Mouse (Mus musculus) ES-Bruce4 (cell line): ENCODE results near the gene Zeb2. TPM values are rescaled to one million over a fixed set of nuclear protein-coding genes. Genes with fewer than 3 reads are reported as not detected.
"Not testable (repeated sequence)": the region's sequence is repeated elsewhere in the genome, so short reads cannot be mapped to it uniquely, and the experiment has no call there.

ENCODE experiments used
- H3K27ac ChIP-seq: 2 replicates; pipeline ENCODE4 v1.5.1; 2012; ENCODE audit warnings: low read length, inconsistent platforms; ENCODE audit not compliant: insufficient read depth
- H3K27me3 ChIP-seq: 2 replicates; pipeline ENCODE4 v1.6.1; 2012; ENCODE audit warnings: mild to moderate bottlenecking, low read length, inconsistent platforms; ENCODE audit not compliant: control insufficient read depth, poor library complexity, insufficient read depth, severe bottlenecking
- H3K36me3 ChIP-seq: 2 replicates; pipeline ENCODE4 v1.6.1; 2012; ENCODE audit warnings: inconsistent platforms, mild to moderate bottlenecking, low read length, moderate library complexity; ENCODE audit not compliant: control insufficient read depth, poor library complexity, insufficient read depth, severe bottlenecking
- H3K4me1 ChIP-seq: one replicate; pipeline ENCODE4 v1.8.1; 2011; ENCODE audit warnings: low read length; ENCODE audit not compliant: control insufficient read depth, insufficient read depth
- H3K4me3 ChIP-seq: 2 replicates; pipeline ENCODE4 v1.5.1; 2011; ENCODE audit warnings: low read depth, mild to moderate bottlenecking, low read length
- H3K9ac ChIP-seq: 2 replicates; pipeline ENCODE4 v1.6.1; 2012; ENCODE audit warnings: low read depth, mild to moderate bottlenecking, inconsistent platforms; ENCODE audit not compliant: poor library complexity, severe bottlenecking
- H3K9me3 ChIP-seq: replicated peaks from 2 replicates; pipeline ENCODE4 v1.6.1; 2012; ENCODE audit warnings: mild to moderate bottlenecking, low read length, inconsistent platforms; ENCODE audit not compliant: control insufficient read depth, poor library complexity, insufficient read depth, severe bottlenecking
- CTCF ChIP-seq: IDR thresholded peaks from one replicate; pipeline ENCODE4 v1.8.1; 2011; ENCODE audit warnings: low read depth, low read length
- EP300 ChIP-seq: IDR thresholded peaks from 2 replicates; pipeline ENCODE4 v1.6.1; 2011; ENCODE audit warnings: low read depth, low read length; ENCODE audit not compliant: insufficient read depth
- POLR2A ChIP-seq: IDR thresholded peaks from one replicate; pipeline ENCODE4 v1.8.1; 2011; ENCODE audit warnings: low read length; ENCODE audit not compliant: insufficient read depth
- polyA plus RNA-seq: library from polyadenylated mRNA; stranded (reverse); fragments of >200 nt; gene quantifications from 2 replicates; pipeline ENCODE4 v1.2.4, GENCODE M21; 2011; ENCODE audit warnings: low read depth; ENCODE audit not compliant: missing spikeins, insufficient read depth, insufficient read length

The Zeb2 gene
- polyA plus RNA-seq, 1 experiment = 2.1 TPM

- no peaks in the 10 kb centered on the region for H3K4me1 ChIP-seq
- peaks cover 24% of the 10 kb centered on the region for H3K27me3 ChIP-seq
- no peak overlapping the region for H3K9ac ChIP-seq
- no peak for TF ChIP-seq POLR2A
- no peak for TF ChIP-seq CTCF
- TF ChIP-seq EP300 = no peak
- no peak overlapping the region for H3K27ac ChIP-seq
- no peaks in the 10 kb centered on the region for H3K36me3 ChIP-seq
- no peaks in the 10 kb centered on the region for H3K9me3 ChIP-seq
- no peak overlapping the region for H3K4me3 ChIP-seq
Observed at GRCm38 (mm10) chr2:45115211-45115610, 2.0 kb downstream of the Zeb2 start.

GRCm38 (mm10) chr2:45114596-45114995 is 2.6 kb downstream of the Zeb2 start:
- H3K9ac ChIP-seq = no peak overlapping the region
- no peaks in the 10 kb centered on the region for H3K4me1 ChIP-seq
- peaks cover 30% of the 10 kb centered on the region for H3K27me3 ChIP-seq
- TF ChIP-seq POLR2A (no peak), CTCF (no peak), EP300 (no peak)
- H3K9me3 ChIP-seq = no peaks in the 10 kb centered on the region
- H3K4me3 ChIP-seq = no peak overlapping the region
- H3K27ac ChIP-seq = no peak overlapping the region
- no peaks in the 10 kb centered on the region for H3K36me3 ChIP-seq

DNA sequence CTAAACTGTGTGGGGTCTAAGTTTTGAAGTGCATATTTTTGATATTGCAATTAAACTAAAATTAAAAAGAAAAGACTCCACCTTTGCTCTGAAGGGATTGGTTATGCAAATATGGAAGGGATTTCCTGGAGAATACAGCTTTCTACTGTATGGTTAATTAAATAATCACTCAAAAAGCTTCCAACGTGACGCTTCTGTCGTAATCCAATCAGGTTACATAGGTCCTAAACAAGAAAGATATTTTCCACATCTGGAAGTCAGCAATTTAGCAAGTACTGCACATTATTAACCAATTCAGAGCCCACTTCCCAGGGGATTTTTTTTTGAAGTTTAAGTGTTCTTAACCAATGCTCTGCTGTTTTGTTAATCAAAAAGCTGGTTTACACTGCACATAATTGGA is 3.3 kb downstream of the Zeb2 start:
- H3K9me3 ChIP-seq = no peaks in the 10 kb centered on the region
- no peak overlapping the region for H3K4me3 ChIP-seq
- H3K4me1 ChIP-seq = no peaks in the 10 kb centered on the region
- H3K36me3 ChIP-seq = no peaks in the 10 kb centered on the region
- peaks cover 36% of the 10 kb centered on the region for H3K27me3 ChIP-seq
- no peak overlapping the region for H3K27ac ChIP-seq
- H3K9ac ChIP-seq = no peak overlapping the region
- TF ChIP-seq CTCF (no peak), POLR2A (no peak), EP300 (no peak)

DNA sequence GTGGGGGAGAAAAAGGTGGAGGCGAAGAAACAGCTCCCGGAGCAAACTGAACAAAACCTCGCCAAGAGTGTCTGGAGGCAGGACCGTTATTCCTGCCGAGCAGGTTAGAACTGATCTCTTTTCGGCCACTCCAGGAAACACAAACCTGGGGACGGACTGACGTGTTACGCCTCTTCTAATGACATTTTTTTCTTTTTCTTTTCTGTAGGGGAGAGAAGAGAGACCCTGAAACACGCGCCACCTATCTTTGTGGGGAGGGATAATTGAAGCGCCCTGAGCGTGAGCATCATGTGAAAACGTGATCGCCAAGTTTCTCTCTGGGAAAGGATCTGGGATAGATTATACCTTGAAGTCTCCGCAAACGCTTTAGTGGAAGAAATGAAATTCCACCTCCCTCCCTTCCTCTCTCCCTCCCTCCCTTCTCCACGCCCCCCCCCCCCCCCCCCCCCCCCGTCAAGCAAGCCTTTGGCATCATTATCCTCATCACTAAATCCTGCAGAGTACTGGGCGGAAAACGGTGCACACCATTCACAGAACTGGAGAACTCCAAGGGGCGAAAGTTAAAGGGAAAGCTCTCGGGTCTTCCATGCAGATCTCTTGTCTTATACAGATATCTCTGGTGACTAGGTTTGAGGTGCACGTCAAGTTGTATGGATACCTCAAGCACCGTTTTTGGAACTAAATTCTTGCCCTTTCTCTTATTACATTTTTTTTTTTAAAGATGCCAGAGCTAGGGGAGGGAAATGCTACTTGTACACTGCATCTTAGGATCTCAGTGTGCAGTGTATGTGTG is 4.1 kb downstream of the Zeb2 start:
- no peaks in the 10 kb centered on the region for H3K4me1 ChIP-seq
- H3K4me3 ChIP-seq = no peak overlapping the region
- no peak for TF ChIP-seq CTCF
- no peak for TF ChIP-seq EP300
- TF ChIP-seq POLR2A = no peak
- H3K27me3 ChIP-seq = peaks cover 43% of the 10 kb centered on the region
- H3K27ac ChIP-seq = no peak overlapping the region
- H3K9ac ChIP-seq = no peak overlapping the region
- no peaks in the 10 kb centered on the region for H3K9me3 ChIP-seq
- no peaks in the 10 kb centered on the region for H3K36me3 ChIP-seq

DNA sequence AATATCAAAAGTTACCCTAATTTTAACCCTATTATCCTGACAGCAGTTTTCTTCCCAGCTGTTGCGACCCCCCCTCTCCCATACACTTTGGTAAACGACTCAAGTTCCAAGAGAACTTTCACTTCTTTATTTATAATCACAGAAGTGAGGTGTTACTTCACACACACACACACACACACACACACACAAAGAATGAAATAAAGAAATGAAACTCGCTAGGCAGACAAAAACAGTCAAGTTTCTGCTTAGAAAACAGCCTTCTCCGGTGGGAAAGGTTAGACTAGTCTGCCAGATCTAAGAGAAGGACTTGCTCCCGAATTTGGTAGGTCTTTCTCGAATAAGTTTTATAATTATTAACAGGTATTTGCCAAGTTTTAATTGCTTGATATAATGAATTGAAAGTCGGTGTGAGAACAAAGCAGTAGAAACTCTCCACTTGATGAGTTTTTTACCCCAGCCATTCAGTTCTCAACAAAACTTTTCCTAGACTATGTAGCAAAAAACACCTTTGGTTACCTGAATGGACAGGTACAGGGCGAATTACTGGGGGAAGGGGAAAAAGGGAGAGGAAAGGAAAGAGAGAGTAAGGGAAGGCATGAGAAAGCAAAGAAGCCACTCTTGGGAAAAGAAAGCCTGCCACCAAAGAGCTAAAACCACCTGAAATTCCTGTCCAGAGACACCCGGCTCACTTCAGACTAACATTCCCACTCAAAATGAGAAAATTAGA is 5.0 kb downstream of the Zeb2 start:
- no peaks in the 10 kb centered on the region for H3K4me1 ChIP-seq
- H3K4me3 ChIP-seq = no peak overlapping the region
- TF ChIP-seq EP300 (no peak), CTCF (no peak), POLR2A (no peak)
- H3K36me3 ChIP-seq = no peaks in the 10 kb centered on the region
- H3K27ac ChIP-seq = no peak overlapping the region
- no peak overlapping the region for H3K9ac ChIP-seq
- H3K9me3 ChIP-seq = no peaks in the 10 kb centered on the region
- H3K27me3 ChIP-seq = peaks cover 51% of the 10 kb centered on the region

DNA sequence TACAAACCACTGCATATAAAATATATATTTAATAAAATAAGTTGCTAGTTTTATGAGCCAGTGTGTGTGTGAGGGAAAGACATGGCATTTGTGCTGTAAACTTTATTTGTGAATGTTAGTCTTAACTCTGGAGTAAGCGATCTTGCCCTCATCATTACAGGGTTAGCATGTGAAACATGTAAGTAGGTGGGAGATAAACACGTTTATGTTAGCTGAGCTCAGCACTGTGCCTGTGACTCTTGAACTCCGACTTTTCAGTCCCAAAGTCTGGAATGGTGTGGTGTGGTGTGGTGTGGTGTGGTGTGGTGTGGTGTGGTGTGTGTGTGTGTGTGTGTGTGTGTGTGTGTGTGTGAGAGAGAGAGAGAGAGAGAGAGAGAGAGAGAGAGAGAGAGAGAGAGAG is 5.6 kb downstream of the Zeb2 start:
- not testable (repeated sequence) for H3K4me1 ChIP-seq, H3K9me3 ChIP-seq, H3K36me3 ChIP-seq, H3K4me3 ChIP-seq, H3K9ac ChIP-seq, H3K27ac ChIP-seq
- peaks cover 53% of the 10 kb centered on the region for H3K27me3 ChIP-seq
